ENCODE assay signal across 7 mouse cellular contexts in the genomic region with DNA sequence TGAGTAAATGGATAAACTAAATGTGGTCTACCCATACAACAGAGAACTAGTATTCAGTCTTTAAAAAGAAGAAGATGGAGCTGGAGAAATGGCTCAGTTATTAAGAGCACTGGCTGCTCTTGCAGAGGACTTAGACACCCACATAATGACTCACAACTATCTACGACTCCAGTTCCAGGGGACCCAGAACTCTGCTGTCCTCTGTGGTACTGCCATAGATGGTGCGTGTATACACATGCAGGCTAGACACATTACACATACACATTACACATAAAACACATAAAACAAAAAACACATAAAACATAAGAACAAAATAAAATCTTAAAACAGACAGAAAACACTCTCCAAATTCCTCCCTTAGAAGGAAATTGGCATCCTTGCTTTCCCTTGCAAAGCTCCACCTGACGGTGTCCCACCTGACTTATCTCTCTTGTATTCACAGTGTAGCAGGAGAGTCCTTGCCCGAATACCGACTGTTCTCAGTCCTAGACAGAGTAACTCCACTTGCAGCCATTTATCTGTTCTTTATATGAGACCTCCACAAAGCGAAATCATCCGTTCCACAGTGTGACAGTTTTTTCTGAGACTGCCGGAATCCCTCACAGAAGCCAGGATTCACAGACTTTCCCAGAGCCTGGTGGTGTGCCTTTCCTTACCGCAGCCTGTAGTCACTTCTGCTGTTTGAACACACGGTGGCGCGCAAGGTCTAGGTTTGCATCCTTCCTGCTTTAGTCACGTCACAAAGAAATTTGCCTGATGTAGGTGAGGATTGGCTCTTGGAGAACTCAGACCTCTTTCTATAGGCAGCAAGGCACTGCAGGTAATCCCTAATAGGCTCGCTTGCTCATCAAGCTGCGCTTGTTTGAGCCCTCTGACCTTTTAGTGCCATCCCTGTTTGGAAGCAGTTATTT. TPM values are rescaled to one million over a fixed set of nuclear protein-coding genes. Genes with fewer than 3 reads are reported as not detected.
A peak's percentile ranks its signal among the peaks of the same experiment; 100 is the strongest.
DNase-seq lines count a peak whose midpoint lies in the region; ATAC-seq lines count a peak whose summit lies in the region.

No protein-coding gene starts in this region.

- H3K27me3 ChIP-seq in intestine, embryonic 14.5 days (replicated peaks; ENCODE audit: control insufficient read depth, insufficient read depth, low read length): no peaks in the 10 kb centered on the region

- WGBS in intestine, embryonic 14.5 days: 22% methylated on average over 15 of the region's 15 CpGs

- H3K36me3 ChIP-seq in intestine, embryonic 14.5 days (ENCODE audit: control insufficient read depth, insufficient read depth, low read length): no peaks in the 10 kb centered on the region

- H3K9ac ChIP-seq in intestine, embryonic 14.5 days (ENCODE audit: low read length): no peak overlapping the region

- ATAC-seq in intestine, embryonic 14.5 days (replicated peaks; ENCODE audit: low FRiP score, low TSS enrichment, low read depth): peak; percentile 90

- intact Hi-C loops in gastrocnemius, postnatal 14 days (cut with DNase I; ENCODE audit: low total_unique reads): loop anchor here (10.0 kb wide), 1 partner anchor 248 kb away; no protein-coding TSS in a partner anchor
- intact Hi-C loops in left cerebral cortex, postnatal 10 days (cut with DNase I): loop anchor here (5.0 kb wide), 1 partner anchor 241 kb away; no protein-coding TSS in a partner anchor

- H3K9me3 ChIP-seq in intestine, embryonic 14.5 days (ENCODE audit: control insufficient read depth, low read length): no peaks in the 10 kb centered on the region

- H3K4me1 ChIP-seq in intestine, embryonic 14.5 days (replicated peaks; ENCODE audit: control insufficient read depth, insufficient read depth, low read length): no peaks in the 10 kb centered on the region

- DNase-seq in adrenal gland, adult (ENCODE audit: inconsistent age in 2 of 2, low spot score in 1 of 2): peak; percentile 66 to 90
- peak; percentile 95 for DNase-seq in embryo, embryonic 10 days (ENCODE audit: low spot score)
- peak; percentile 56 for DNase-seq in gastrocnemius, postnatal 14 days
- DNase-seq in intestine, embryonic 14.5 days (ENCODE audit: low spot score): peak; percentile 89
- peak; percentile 77 to 80 for DNase-seq in left cerebral cortex, postnatal 10 days (ENCODE audit: extremely low spot score in 1 of 2, low spot score in 2 of 2)
- DNase-seq in mesoderm, embryonic 11.5 days (ENCODE audit: low read depth, low spot score): peak; percentile 91
- DNase-seq in right cerebral cortex, postnatal 36 days (ENCODE audit: low spot score in 2 of 2): peak; percentile 69 to 70

- H3K27ac ChIP-seq in intestine, embryonic 14.5 days (ENCODE audit: low read depth): no peak overlapping the region

- no peak overlapping the region for H3K4me2 ChIP-seq in intestine, embryonic 14.5 days (ENCODE audit: low read length)

- no peak overlapping the region for H3K4me3 ChIP-seq in intestine, embryonic 14.5 days (ENCODE audit: low read depth, low read length)

RNA-seq across cellular contexts. Expression of a gene that starts 9.2 kb away (rescaled TPM):
- total RNA-seq in gastrocnemius, postnatal 14 days (2021): under 1 TPM in 1 of 2 experiments, not detected in 1; 0.13 TPM
- polyA plus RNA-seq in intestine, embryonic 14.5 days (2014; fragmentation: Nextera tagmentation; extraction: Ambion mirVana): 5.6 and 6.7 TPM in 2 replicates
- 100 to 1,000 TPM; 251 to 253 TPM for total RNA-seq in left cerebral cortex, postnatal 10 days (2021)

RNA-seq across cellular contexts. Expression of a gene that starts 24.3 kb away (rescaled TPM):
- under 1 TPM; 0.08 to 0.20 TPM for total RNA-seq in gastrocnemius, postnatal 14 days (2021)
- polyA plus RNA-seq in intestine, embryonic 14.5 days (2014; fragmentation: Nextera tagmentation; extraction: Ambion mirVana): 0.57 and 0.77 TPM in 2 replicates
- under 1 TPM; 0.51 to 0.69 TPM for total RNA-seq in left cerebral cortex, postnatal 10 days (2021)

RNA-seq across cellular contexts. Expression of a gene that starts 32.5 kb away (rescaled TPM):
- total RNA-seq in gastrocnemius, postnatal 14 days (2021): 1 to 10 TPM in 1 of 2 experiments, under 1 TPM in 1; 0.75 to 1.7 TPM
- 1.5 and 1.7 TPM in 2 replicates for polyA plus RNA-seq in intestine, embryonic 14.5 days (2014; fragmentation: Nextera tagmentation; extraction: Ambion mirVana)
- not detected for total RNA-seq in left cerebral cortex, postnatal 10 days (2021)

RNA-seq across cellular contexts. Expression of a gene that starts 40.3 kb away (rescaled TPM):
- total RNA-seq in gastrocnemius, postnatal 14 days (2021): 100 to 1,000 TPM; 355 to 658 TPM
- 18.6 and 21.1 TPM in 2 replicates for polyA plus RNA-seq in intestine, embryonic 14.5 days (2014; fragmentation: Nextera tagmentation; extraction: Ambion mirVana)
- total RNA-seq in left cerebral cortex, postnatal 10 days (2021): 1 to 10 TPM; 2.0 to 3.1 TPM

RNA-seq across cellular contexts. Expression of a gene that starts 47.3 kb away (rescaled TPM):
- total RNA-seq in gastrocnemius, postnatal 14 days (2021): not detected
- not detected in 2 replicates for polyA plus RNA-seq in intestine, embryonic 14.5 days (2014; fragmentation: Nextera tagmentation; extraction: Ambion mirVana)
- 1 to 10 TPM; 1.0 to 1.6 TPM for total RNA-seq in left cerebral cortex, postnatal 10 days (2021)

Comparison
In these comparisons a context has a peak if more than half of its experiments do, and no peak if none do; other contexts are left out.
1. RNA of a gene that starts 9.2 kb away (total RNA-seq): 251 to 253 TPM in left cerebral cortex, postnatal 10 days; 0.13 TPM in gastrocnemius, postnatal 14 days; every median in the first group is over 100 times any median in the second.
2. Peak in every context shown above with its lines, with median percentiles within 50 percentile points of each other: DNase-seq.